ENCODE assay signal across 8 mouse cellular contexts in genomic region chr10:76997759-76998513, GRCm38 (mm10). TPM values are rescaled to one million over a fixed set of nuclear protein-coding genes. Genes with fewer than 3 reads are reported as not detected.
DNase-seq lines count a peak whose midpoint lies in the region; ATAC-seq lines count a peak whose summit lies in the region.

No protein-coding gene starts in this region.

- DNase-seq in embryo, embryonic 10 days (ENCODE audit: low spot score): peak; percentile 16
- no peak for DNase-seq in embryo, embryonic 10.5 days (ENCODE audit: low spot score)
- DNase-seq in adrenal gland, postnatal 4 days (ENCODE audit: low spot score in 2 of 2): peak; percentile 84 to 85
- peak; percentile 36 to 43 for DNase-seq in gastrocnemius, postnatal 36 days
- DNase-seq in kidney, adult 18-20 months: peak; percentile 90
- DNase-seq in lung, postnatal 10 days: peak; percentile 89
- DNase-seq in forebrain, embryonic 14.5 days (ENCODE audit: low spot score): no peak
- no peak for DNase-seq in thymus, adult 18-20 months

- H3K4me3 ChIP-seq in forebrain, embryonic 14.5 days (ENCODE audit: low read depth, low read length): no peak overlapping the region

- H3K4me2 ChIP-seq in forebrain, embryonic 14.5 days (ENCODE audit: low read length): no peak overlapping the region

- intact Hi-C loops in gastrocnemius, postnatal 36 days (cut with DNase I): no loop called here

- no peak for ATAC-seq in forebrain, embryonic 14.5 days

- WGBS in forebrain, embryonic 14.5 days: 80% methylated on average over 17 of the region's 17 CpGs

- no peaks in the 10 kb centered on the region for H3K4me1 ChIP-seq in forebrain, embryonic 14.5 days (ENCODE audit: control insufficient read depth, insufficient read depth, low read length)

- no peaks in the 10 kb centered on the region for H3K27me3 ChIP-seq in forebrain, embryonic 14.5 days (replicated peaks; ENCODE audit: control insufficient read depth, insufficient read depth, low read length)

- no peak overlapping the region for H3K27ac ChIP-seq in forebrain, embryonic 14.5 days (ENCODE audit: low read depth, low read length)

- no peaks in the 10 kb centered on the region for H3K36me3 ChIP-seq in forebrain, embryonic 14.5 days (ENCODE audit: control insufficient read depth, insufficient read depth, low read length)

- H3K9me3 ChIP-seq in forebrain, embryonic 14.5 days (replicated peaks; ENCODE audit: control insufficient read depth, low read length): no peaks in the 10 kb centered on the region

- H3K9ac ChIP-seq in forebrain, embryonic 14.5 days (ENCODE audit: low read length): no peak overlapping the region

RNA-seq across cellular contexts. Expression of gene Slc19a1, which starts 34.1 kb away (rescaled TPM):
- total RNA-seq in adrenal gland, postnatal 4 days (2021): 10 to 100 TPM; 25.7 to 29.2 TPM
- 1 to 10 TPM; 5.9 to 7.7 TPM for total RNA-seq in gastrocnemius, postnatal 36 days (2021)
- polyA plus RNA-seq in forebrain, embryonic 14.5 days (2014; fragmentation: Nextera tagmentation; extraction: Ambion mirVana): 33.1 and 38.0 TPM in 2 replicates

RNA-seq across cellular contexts. Expression of gene Pcbp3, which starts 36.2 kb away (rescaled TPM):
- total RNA-seq in adrenal gland, postnatal 4 days (2021): 10 to 100 TPM; 52.3 to 72.3 TPM
- total RNA-seq in gastrocnemius, postnatal 36 days (2021): 1 to 10 TPM; 2.6 to 2.7 TPM
- polyA plus RNA-seq in forebrain, embryonic 14.5 days (2014; fragmentation: Nextera tagmentation; extraction: Ambion mirVana): 30.5 and 39.0 TPM in 2 replicates

Comparison
In these comparisons a context has a peak if more than half of its experiments do, and no peak if none do; other contexts are left out.
1. DNase-seq: peak in embryo, embryonic 10 days (single experiment), adrenal gland, postnatal 4 days (2 of 2), gastrocnemius, postnatal 36 days (2 of 2), kidney, adult 18-20 months (single experiment) and lung, postnatal 10 days (single experiment); none in embryo, embryonic 10.5 days (single experiment), forebrain, embryonic 14.5 days (single experiment) and thymus, adult 18-20 months (0 of 2).
2. RNA of gene Pcbp3, which starts 36.2 kb away (total RNA-seq): 52.3 to 72.3 TPM in adrenal gland, postnatal 4 days; 2.6 to 2.7 TPM in gastrocnemius, postnatal 36 days; every median in the first group is over 10 times any median in the second.